Mouse (Mus musculus): ENCODE data around the gene Phldb1. TPM values are rescaled to one million over a fixed set of nuclear protein-coding genes. Genes with fewer than 3 reads are reported as not detected.
"Not testable (repeated sequence)": the region's sequence is repeated elsewhere in the genome, so short reads cannot be mapped to it uniquely, and the experiment has no call there.

The Phldb1 gene
- 24.0 and 25.4 TPM in 2 replicates for polyA plus RNA-seq (2015; fragmentation: Nextera tagmentation; extraction: Ambion mirVana)

GRCm38 (mm10) chr9:44734524-44735494 is at the start of gene Phldb1:
TSS of gene Phldb1 (minus strand) at chr9:44735198.
- Histone ChIP-seq H3K9ac (peak within 1 kb of the TSS; percentile 52), H3K36me3 (no peaks in the 10 kb centered on the region), H3K4me2 (peak within 1 kb of the TSS; percentile 94), H3K4me3 (replicated peaks) (peak within 1 kb of the TSS; percentile 54), H3K9me3 (no peaks in the 10 kb centered on the region), H3K27me3 (replicated peaks) (0 out of 2 replicates have a peak, but pooled peaks cover 7% of the 10 kb centered on the region), H3K4me1 (peaks cover 24% of the 10 kb centered on the region), H3K27ac (peak within 1 kb of the TSS; percentile 68)
- 1% methylated on average over 46 of the region's 47 CpGs for WGBS
- ATAC-seq (ENCODE audit: insufficient read depth, low FRiP score, low read depth): peak; percentile 77

- H3K4me2 ChIP-seq: peak overlapping the region; percentile 84
- H3K4me3 ChIP-seq (replicated peaks): peak overlapping the region; percentile 66
- no peaks in the 10 kb centered on the region for H3K9me3 ChIP-seq
- no peaks in the 10 kb centered on the region for H3K27me3 ChIP-seq (replicated peaks)
- peak overlapping the region; percentile 90 for H3K27ac ChIP-seq
- no peaks in the 10 kb centered on the region for H3K4me1 ChIP-seq
- WGBS: under 1% methylated on average over 41 of the region's 41 CpGs
- peak; percentile 99 for ATAC-seq (ENCODE audit: insufficient read depth, low FRiP score, low read depth)
- H3K9ac ChIP-seq: peak overlapping the region; percentile 80
- peaks cover 9% of the 10 kb centered on the region; the same call in 1 of the 2 replicates for H3K36me3 ChIP-seq
Observed at GRCm38 (mm10) chr9:44772750-44773651, 38.0 kb upstream of the Phldb1 start.

- H3K9me3 ChIP-seq: no peaks in the 10 kb centered on the region
- H3K36me3 ChIP-seq: peaks cover 9% of the 10 kb centered on the region; the same call in 1 of the 2 replicates
- no peak overlapping the region for H3K9ac ChIP-seq
- no peak overlapping the region for H3K4me3 ChIP-seq (replicated peaks)
- H3K27me3 ChIP-seq (replicated peaks): no peaks in the 10 kb centered on the region
- no peak for ATAC-seq (ENCODE audit: insufficient read depth, low FRiP score, low read depth)
- WGBS: 19% methylated on average over 5 of the region's 5 CpGs
- H3K4me2 ChIP-seq: no peak overlapping the region
- peak overlapping the region; percentile 51; the same call in 1 of the 2 replicates for H3K27ac ChIP-seq
- H3K4me1 ChIP-seq: no peaks in the 10 kb centered on the region
Observed at GRCm38 (mm10) chr9:44772392-44772749, 37.4 kb upstream of the Phldb1 start.

GRCm38 (mm10) chr9:44771376-44771775 is 36.4 kb upstream of the Phldb1 start:
- Histone ChIP-seq H3K9me3 (no peaks in the 10 kb centered on the region), H3K27ac (no peak overlapping the region), H3K4me1 (no peaks in the 10 kb centered on the region), H3K27me3 (replicated peaks) (no peaks in the 10 kb centered on the region), H3K9ac (no peak overlapping the region), H3K36me3 (peaks cover 9% of the 10 kb centered on the region; the same call in 1 of the 2 replicates), H3K4me2 (no peak overlapping the region), H3K4me3 (replicated peaks) (no peak overlapping the region)
- WGBS: 92% methylated on average over 5 of the region's 5 CpGs
- ATAC-seq (ENCODE audit: insufficient read depth, low FRiP score, low read depth): no peak

- 33% methylated on average over 9 of the region's 9 CpGs for WGBS
- peak overlapping the region; percentile 73 for H3K4me2 ChIP-seq
- not testable (repeated sequence) for H3K27me3 ChIP-seq (replicated peaks); H3K9me3 ChIP-seq; H3K36me3 ChIP-seq; H3K9ac ChIP-seq; ATAC-seq (ENCODE audit: insufficient read depth, low FRiP score, low read depth); H3K4me1 ChIP-seq
- H3K4me3 ChIP-seq (replicated peaks): peak overlapping the region; percentile 97
- peak overlapping the region; percentile 98; the same call in 1 of the 2 replicates for H3K27ac ChIP-seq
Observed at GRCm38 (mm10) chr9:44768029-44768394, 33.0 kb upstream of the Phldb1 start.

- Histone ChIP-seq H3K27ac (peak within 1 kb of the TSS; percentile 98), H3K4me3 (replicated peaks) (peak within 1 kb of the TSS; percentile 97), H3K9me3 (no peaks in the 10 kb centered on the region), H3K27me3 (replicated peaks) (no peaks in the 10 kb centered on the region), H3K36me3 (no peaks in the 10 kb centered on the region), H3K9ac (peak within 1 kb of the TSS; percentile 98), H3K4me2 (peak within 1 kb of the TSS; percentile 73), H3K4me1 (peaks cover 8% of the 10 kb centered on the region)
- ATAC-seq (ENCODE audit: insufficient read depth, low FRiP score, low read depth): peak; percentile 90
- under 1% methylated on average over 79 of the region's 82 CpGs for WGBS
Observed at GRCm38 (mm10) chr9:44767101-44768028, 32.4 kb upstream of the Phldb1 start, which contains the start of the genes Arcn1 and Ift46. TSS of gene Arcn1 (minus strand) at chr9:44767845. TSS of gene Ift46 (plus strand) at chr9:44767908.

- WGBS: 70% methylated on average over 2 of the region's 2 CpGs
- no peak overlapping the region for H3K4me2 ChIP-seq
- no peak overlapping the region for H3K9ac ChIP-seq
- H3K27ac ChIP-seq: no peak overlapping the region
- no peak for ATAC-seq (ENCODE audit: insufficient read depth, low FRiP score, low read depth)
- H3K27me3 ChIP-seq (replicated peaks): no peaks in the 10 kb centered on the region
- H3K9me3 ChIP-seq: no peaks in the 10 kb centered on the region; the same call in 1 of the 2 replicates
- peaks cover 19% of the 10 kb centered on the region; the same call in 1 of the 2 replicates for H3K36me3 ChIP-seq
- H3K4me3 ChIP-seq (replicated peaks): no peak overlapping the region
- H3K4me1 ChIP-seq: peaks cover 7% of the 10 kb centered on the region
Observed at GRCm38 (mm10) chr9:44760873-44761272, 25.9 kb upstream of the Phldb1 start.

- H3K27me3 ChIP-seq (replicated peaks): no peaks in the 10 kb centered on the region
- no peaks in the 10 kb centered on the region for H3K4me1 ChIP-seq
- no peak overlapping the region for H3K9ac ChIP-seq
- ATAC-seq (ENCODE audit: insufficient read depth, low FRiP score, low read depth): no peak
- H3K4me3 ChIP-seq (replicated peaks): no peak overlapping the region
- WGBS: 91% methylated on average over 7 of the region's 7 CpGs
- no peak overlapping the region for H3K4me2 ChIP-seq
- no peak overlapping the region for H3K27ac ChIP-seq
- H3K9me3 ChIP-seq: no peaks in the 10 kb centered on the region
- H3K36me3 ChIP-seq: peaks cover 68% of the 10 kb centered on the region
Observed at GRCm38 (mm10) chr9:44748473-44748872, 13.5 kb upstream of the Phldb1 start.

- no peak overlapping the region for H3K4me3 ChIP-seq (replicated peaks)
- H3K36me3 ChIP-seq: peaks cover 64% of the 10 kb centered on the region
- H3K4me2 ChIP-seq: no peak overlapping the region
- 92% methylated on average over 3 of the region's 3 CpGs for WGBS
- H3K27ac ChIP-seq: no peak overlapping the region
- ATAC-seq (ENCODE audit: insufficient read depth, low FRiP score, low read depth): no peak
- no peaks in the 10 kb centered on the region for H3K27me3 ChIP-seq (replicated peaks)
- H3K9me3 ChIP-seq: no peaks in the 10 kb centered on the region
- no peak overlapping the region for H3K9ac ChIP-seq
- H3K4me1 ChIP-seq: no peaks in the 10 kb centered on the region
Observed at GRCm38 (mm10) chr9:44747341-44747740, 12.3 kb upstream of the Phldb1 start.

- no peak overlapping the region for H3K9ac ChIP-seq
- WGBS: 83% methylated on average over 3 of the region's 3 CpGs
- no peaks in the 10 kb centered on the region for H3K4me1 ChIP-seq
- H3K9me3 ChIP-seq: no peaks in the 10 kb centered on the region
- no peak overlapping the region for H3K27ac ChIP-seq
- no peak overlapping the region for H3K4me3 ChIP-seq (replicated peaks)
- no peak for ATAC-seq (ENCODE audit: insufficient read depth, low FRiP score, low read depth)
- no peak overlapping the region for H3K4me2 ChIP-seq
- H3K27me3 ChIP-seq (replicated peaks): no peaks in the 10 kb centered on the region
- H3K36me3 ChIP-seq: peaks cover 62% of the 10 kb centered on the region
Observed at GRCm38 (mm10) chr9:44746666-44747065, 11.7 kb upstream of the Phldb1 start.

GRCm38 (mm10) chr9:44745371-44745770 is 10.4 kb upstream of the Phldb1 start:
- Histone ChIP-seq H3K4me2 (no peak overlapping the region), H3K27ac (no peak overlapping the region), H3K27me3 (replicated peaks) (no peaks in the 10 kb centered on the region), H3K4me3 (replicated peaks) (no peak overlapping the region), H3K4me1 (no peaks in the 10 kb centered on the region), H3K9ac (no peak overlapping the region), H3K9me3 (no peaks in the 10 kb centered on the region), H3K36me3 (peaks cover 59% of the 10 kb centered on the region)
- 94% methylated on average over 7 of the region's 7 CpGs for WGBS
- ATAC-seq (ENCODE audit: insufficient read depth, low FRiP score, low read depth): no peak
